Mouse (Mus musculus): ENCODE measurements at regions not wholly inside any gene's neighbourhood (a gene's known extent, or its start where the extent isn't known, plus 50 kb on each side); places are given as distances from the start of the nearest gene placed in this dataset.

DNA sequence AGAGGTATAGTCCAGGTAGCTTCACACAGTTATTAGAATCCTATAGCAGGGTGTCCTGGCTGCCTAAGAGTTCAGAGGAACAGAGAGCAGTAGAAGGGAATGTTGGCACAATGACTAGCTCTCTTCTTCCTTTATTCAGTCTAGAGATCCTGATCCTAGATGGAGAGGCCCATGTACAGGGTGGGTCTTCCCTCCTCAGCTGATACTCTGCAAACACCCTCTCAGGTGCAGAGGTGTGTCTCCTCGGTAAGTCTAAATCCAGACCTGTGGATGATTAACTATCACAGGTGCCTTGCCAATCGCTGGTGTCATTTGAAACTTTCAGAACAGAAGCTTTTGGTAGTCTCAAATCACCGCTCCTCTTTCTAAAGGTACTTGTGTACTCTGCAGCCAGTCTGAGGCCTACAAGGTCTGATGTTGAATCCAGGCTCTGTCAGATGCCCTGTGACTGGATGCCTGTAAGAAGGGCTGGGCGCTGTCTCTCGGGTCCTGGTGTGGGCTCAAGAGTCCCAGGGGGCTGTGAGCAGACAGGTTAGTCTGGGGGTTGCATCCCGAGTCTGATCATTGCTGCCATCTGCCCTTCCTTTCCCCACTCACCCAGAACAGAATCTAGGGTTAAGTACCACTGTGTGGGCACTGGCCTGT lies 52.0 kb upstream of the Plcl2 start:
- no peaks in the 10 kb centered on the region for H3K27me3 ChIP-seq (ENCODE audit: insufficient read depth, low read length)
- ATAC-seq (ENCODE audit: extremely low read depth, insufficient number of reproducible peaks, low FRiP score, poor library complexity, severe bottlenecking): no peak
- no peak overlapping the region for H3K4me3 ChIP-seq (ENCODE audit: low read depth, low read length)
- peaks cover 54% of the 10 kb centered on the region for H3K9me3 ChIP-seq (replicated peaks)
- no peaks in the 10 kb centered on the region for H3K36me3 ChIP-seq (replicated peaks)
- DNase-seq (ENCODE audit: low spot score): no peak
- no peak for TF ChIP-seq GATA1 (IDR thresholded peaks at IDR 0.05; ENCODE audit: borderline replicate concordance, low read length)
- TF ChIP-seq POLR2AphosphoS5 (IDR thresholded peaks at IDR 0.05; ENCODE audit: insufficient replicate concordance, low read depth, low read length): no peak
- TF ChIP-seq GATA2 (IDR thresholded peaks at IDR 0.05; ENCODE audit: borderline replicate concordance, low read depth, low read length): no peak
- TF ChIP-seq CTCF (IDR thresholded peaks at IDR 0.05; ENCODE audit: low read depth, low read length): no peak
- TF ChIP-seq TAL1 (conservative IDR thresholded peaks at IDR 0.05; ENCODE audit: low read depth, low read length): no peak
- H3K4me1 ChIP-seq (ENCODE audit: insufficient read depth, low read depth, low read length): no peaks in the 10 kb centered on the region

DNA sequence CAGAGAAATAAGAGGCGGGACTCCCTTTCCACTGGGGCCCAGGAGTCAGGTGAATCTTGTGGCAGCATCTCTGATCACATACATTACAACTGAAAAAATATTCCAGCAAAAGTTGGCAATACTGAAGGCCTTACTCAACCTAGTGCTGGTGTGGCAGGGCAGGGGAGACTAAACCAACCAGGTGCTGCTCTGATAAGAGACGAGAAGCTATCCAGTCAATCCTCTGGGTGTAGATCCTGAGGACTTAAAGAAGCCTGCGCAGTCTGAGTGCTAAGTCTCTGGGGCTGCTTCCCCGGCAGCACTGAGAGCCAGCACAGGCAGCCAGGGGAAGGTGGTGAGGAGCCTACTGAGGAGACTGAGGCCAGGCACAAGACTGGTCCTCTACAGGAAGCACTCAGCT lies 51.0 kb upstream of the Plcl2 start:
- Histone ChIP-seq H3K4me3 (ENCODE audit: low read depth, low read length) (no peak overlapping the region), H3K4me1 (ENCODE audit: insufficient read depth, low read depth, low read length) (no peaks in the 10 kb centered on the region), H3K36me3 (replicated peaks) (no peaks in the 10 kb centered on the region), H3K27me3 (ENCODE audit: insufficient read depth, low read length) (no peaks in the 10 kb centered on the region), H3K9me3 (replicated peaks) (peaks cover 53% of the 10 kb centered on the region)
- ATAC-seq (ENCODE audit: extremely low read depth, insufficient number of reproducible peaks, low FRiP score, poor library complexity, severe bottlenecking) (no peak), DNase-seq (ENCODE audit: low spot score) (no peak)
- TF ChIP-seq TAL1 (conservative IDR thresholded peaks at IDR 0.05; ENCODE audit: low read depth, low read length) (no peak), GATA2 (IDR thresholded peaks at IDR 0.05; ENCODE audit: borderline replicate concordance, low read depth, low read length) (no peak), CTCF (IDR thresholded peaks at IDR 0.05; ENCODE audit: low read depth, low read length) (no peak), GATA1 (IDR thresholded peaks at IDR 0.05; ENCODE audit: borderline replicate concordance, low read length) (no peak), POLR2AphosphoS5 (IDR thresholded peaks at IDR 0.05; ENCODE audit: insufficient replicate concordance, low read depth, low read length) (no peak)

All from G1E (cell line).